Mouse (Mus musculus): ENCODE measurements around the gene Haus2. TPM values are rescaled to one million over a fixed set of nuclear protein-coding genes. Genes with fewer than 3 reads are reported as not detected.

The Haus2 gene
- polyA plus RNA-seq, 1 experiment from 2014 or later = 36.0 TPM

DNA sequence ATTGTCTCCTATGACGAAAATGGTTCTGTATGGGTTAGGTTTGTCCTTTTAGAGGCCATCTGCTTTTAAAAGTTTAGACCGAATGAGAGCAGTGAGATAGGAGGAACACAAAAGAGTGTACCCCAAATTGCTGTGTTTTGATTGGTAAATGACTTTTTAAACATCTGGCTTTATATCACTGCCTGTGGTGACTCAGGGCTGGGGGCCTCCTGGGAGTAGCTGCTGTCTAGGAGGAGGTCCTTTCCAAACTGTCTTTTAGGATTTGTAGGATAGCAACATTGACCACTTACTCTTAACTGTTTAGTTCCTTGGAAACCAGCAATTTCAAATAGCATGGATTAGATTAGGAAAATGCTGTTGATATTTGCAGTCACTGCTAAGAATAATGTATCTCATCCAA lies 21.1 kb downstream of the Haus2 start:
- DNase-seq (ENCODE audit: low spot score) = no peak

GRCm38 (mm10) chr2:120630655-120631054 lies 21.5 kb downstream of the Haus2 start:
- DNase-seq (ENCODE audit: low spot score) = no peak
- no peak overlapping the region for H3K4me2 ChIP-seq (replicated peaks; ENCODE audit: low read depth, low read length)
- 81% methylated on average over 2 of the region's 2 CpGs for WGBS
- H3K9me3 ChIP-seq (ENCODE audit: control insufficient read depth, low read length) = no peaks in the 10 kb centered on the region
- no peaks in the 10 kb centered on the region for H3K27me3 ChIP-seq (ENCODE audit: control insufficient read depth, insufficient read depth, low read length)
- no peaks in the 10 kb centered on the region for H3K36me3 ChIP-seq (ENCODE audit: control insufficient read depth, insufficient read depth, low read length)
- H3K9ac ChIP-seq (ENCODE audit: low read depth, low read length) = no peak overlapping the region
- no peak for ATAC-seq (ENCODE audit: low FRiP score)
- no peaks in the 10 kb centered on the region for H3K4me1 ChIP-seq (replicated peaks; ENCODE audit: control insufficient read depth, insufficient read depth, low read length)
- no peak overlapping the region for H3K4me3 ChIP-seq (ENCODE audit: low read depth, low read length)
- H3K27ac ChIP-seq (ENCODE audit: low read depth, low read length) = no peak overlapping the region

More for the DNA sequence above, 21.1 kb downstream of the Haus2 start:
- no peak overlapping the region for H3K9ac ChIP-seq (ENCODE audit: low read depth, low read length)
- WGBS = 84% methylated on average over 2 of the region's 2 CpGs
- no peaks in the 10 kb centered on the region for H3K9me3 ChIP-seq (ENCODE audit: control insufficient read depth, low read length)
- H3K36me3 ChIP-seq (ENCODE audit: control insufficient read depth, insufficient read depth, low read length) = no peaks in the 10 kb centered on the region
- ATAC-seq (ENCODE audit: low FRiP score) = no peak
- H3K4me3 ChIP-seq (ENCODE audit: low read depth, low read length) = no peak overlapping the region
- no peak overlapping the region for H3K4me2 ChIP-seq (replicated peaks; ENCODE audit: low read depth, low read length)
- no peak overlapping the region for H3K27ac ChIP-seq (ENCODE audit: low read depth, low read length)
- no peaks in the 10 kb centered on the region for H3K27me3 ChIP-seq (ENCODE audit: control insufficient read depth, insufficient read depth, low read length)
- no peaks in the 10 kb centered on the region for H3K4me1 ChIP-seq (replicated peaks; ENCODE audit: control insufficient read depth, insufficient read depth, low read length)

DNA sequence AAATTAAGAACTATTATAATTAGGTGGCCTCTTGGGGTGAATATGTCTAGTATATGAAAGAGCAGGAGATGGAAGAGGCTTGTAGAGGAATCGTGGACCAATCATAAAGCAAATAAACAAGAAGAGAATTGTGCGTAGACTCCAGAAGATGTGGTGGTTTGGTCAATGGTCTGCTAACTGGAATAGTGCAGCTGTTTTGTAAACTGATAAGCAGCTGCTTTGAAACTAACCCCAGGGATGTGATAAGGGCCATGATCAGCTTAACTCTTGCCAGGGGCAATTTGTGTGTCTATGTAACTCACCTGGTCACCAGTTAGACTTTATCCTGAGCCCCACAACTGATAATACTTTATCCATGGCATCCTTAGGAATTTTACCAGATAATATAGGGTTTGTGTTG lies 22.3 kb downstream of the Haus2 start:
- WGBS = 81% methylated on average over 2 of the region's 2 CpGs

DNA sequence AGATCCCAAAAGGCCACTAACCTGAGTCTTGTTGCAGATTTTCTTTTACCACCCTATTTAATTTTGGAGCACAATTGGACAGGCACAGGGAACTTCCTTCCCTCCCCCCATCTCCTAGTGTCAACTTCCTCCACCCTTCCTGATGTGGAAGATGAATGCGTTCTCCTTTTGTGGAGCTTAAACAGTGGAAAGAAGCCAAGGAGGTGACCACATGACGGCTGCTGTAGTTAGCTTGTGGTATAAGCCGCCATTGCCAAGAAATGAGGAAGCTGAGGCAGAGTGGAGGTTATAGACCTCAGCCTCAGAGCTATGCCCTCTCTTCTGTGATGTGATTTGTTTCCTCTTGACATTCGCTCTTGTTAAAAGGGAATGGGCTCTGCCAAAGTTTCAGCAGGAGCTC lies 22.8 kb downstream of the Haus2 start:
- H3K4me1 ChIP-seq (replicated peaks; ENCODE audit: control insufficient read depth, insufficient read depth, low read length) = no peaks in the 10 kb centered on the region
- H3K9ac ChIP-seq (ENCODE audit: low read depth, low read length) = no peak overlapping the region
- H3K36me3 ChIP-seq (ENCODE audit: control insufficient read depth, insufficient read depth, low read length) = no peaks in the 10 kb centered on the region
- H3K27me3 ChIP-seq (ENCODE audit: control insufficient read depth, insufficient read depth, low read length) = no peaks in the 10 kb centered on the region
- H3K4me2 ChIP-seq (replicated peaks; ENCODE audit: low read depth, low read length) = no peak overlapping the region
- no peak overlapping the region for H3K27ac ChIP-seq (ENCODE audit: low read depth, low read length)
- no peak for DNase-seq (ENCODE audit: low spot score)
- no peaks in the 10 kb centered on the region for H3K9me3 ChIP-seq (ENCODE audit: control insufficient read depth, low read length)
- 86% methylated on average over 4 of the region's 4 CpGs for WGBS
- no peak for ATAC-seq (ENCODE audit: low FRiP score)
- H3K4me3 ChIP-seq (ENCODE audit: low read depth, low read length) = no peak overlapping the region

More for the DNA sequence above, 22.3 kb downstream of the Haus2 start:
- Histone ChIP-seq H3K27me3 (ENCODE audit: control insufficient read depth, insufficient read depth, low read length) (no peaks in the 10 kb centered on the region), H3K4me3 (ENCODE audit: low read depth, low read length) (no peak overlapping the region), H3K36me3 (ENCODE audit: control insufficient read depth, insufficient read depth, low read length) (no peaks in the 10 kb centered on the region), H3K9me3 (ENCODE audit: control insufficient read depth, low read length) (no peaks in the 10 kb centered on the region), H3K4me2 (replicated peaks; ENCODE audit: low read depth, low read length) (no peak overlapping the region), H3K4me1 (replicated peaks; ENCODE audit: control insufficient read depth, insufficient read depth, low read length) (no peaks in the 10 kb centered on the region), H3K9ac (ENCODE audit: low read depth, low read length) (no peak overlapping the region), H3K27ac (ENCODE audit: low read depth, low read length) (no peak overlapping the region)
- ATAC-seq (ENCODE audit: low FRiP score) (no peak), DNase-seq (ENCODE audit: low spot score) (no peak)

GRCm38 (mm10) chr2:120640835-120641234 lies 31.7 kb downstream of the Haus2 start:
- Histone ChIP-seq H3K27ac (ENCODE audit: low read depth, low read length) (no peak overlapping the region), H3K9me3 (ENCODE audit: control insufficient read depth, low read length) (no peaks in the 10 kb centered on the region)
- WGBS = 93% methylated on average over 8 of the region's 8 CpGs

DNA sequence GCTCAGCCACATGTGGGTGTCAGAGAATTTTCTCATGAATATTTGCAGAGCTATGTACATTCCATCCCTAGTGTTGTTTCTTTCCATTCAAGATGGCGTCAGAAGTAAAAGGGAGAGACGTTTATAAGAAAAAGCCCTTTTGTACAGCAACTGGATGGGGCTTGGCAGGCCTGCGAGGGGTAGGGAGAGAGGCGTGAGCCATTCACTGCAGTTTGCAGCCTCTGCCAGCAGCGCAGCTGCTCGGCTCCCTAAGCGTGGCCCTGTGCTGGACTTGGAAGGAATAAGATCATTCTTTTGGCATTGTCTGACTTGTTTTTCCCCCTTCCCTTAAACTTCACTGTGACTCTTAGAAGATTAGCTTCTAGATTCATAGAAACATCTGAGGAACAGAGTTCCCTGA lies 34.7 kb downstream of the Haus2 start:
- Histone ChIP-seq H3K4me1 (replicated peaks; ENCODE audit: control insufficient read depth, insufficient read depth, low read length) (no peaks in the 10 kb centered on the region), H3K27ac (ENCODE audit: low read depth, low read length) (no peak overlapping the region), H3K4me2 (replicated peaks; ENCODE audit: low read depth, low read length) (no peak overlapping the region), H3K9ac (ENCODE audit: low read depth, low read length) (no peak overlapping the region), H3K27me3 (ENCODE audit: control insufficient read depth, insufficient read depth, low read length) (no peaks in the 10 kb centered on the region), H3K36me3 (ENCODE audit: control insufficient read depth, insufficient read depth, low read length) (no peaks in the 10 kb centered on the region), H3K9me3 (ENCODE audit: control insufficient read depth, low read length) (no peaks in the 10 kb centered on the region), H3K4me3 (ENCODE audit: low read depth, low read length) (no peak overlapping the region)
- ATAC-seq (ENCODE audit: low FRiP score) = no peak
- no peak for DNase-seq (ENCODE audit: low spot score)
- WGBS = 81% methylated on average over 7 of the region's 7 CpGs

More at GRCm38 (mm10) chr2:120640835-120641234, 31.7 kb downstream of the Haus2 start:
- Histone ChIP-seq H3K4me3 (ENCODE audit: low read depth, low read length) (no peak overlapping the region), H3K27me3 (ENCODE audit: control insufficient read depth, insufficient read depth, low read length) (no peaks in the 10 kb centered on the region), H3K4me1 (replicated peaks; ENCODE audit: control insufficient read depth, insufficient read depth, low read length) (no peaks in the 10 kb centered on the region), H3K9ac (ENCODE audit: low read depth, low read length) (no peak overlapping the region), H3K36me3 (ENCODE audit: control insufficient read depth, insufficient read depth, low read length) (no peaks in the 10 kb centered on the region), H3K4me2 (replicated peaks; ENCODE audit: low read depth, low read length) (no peak overlapping the region)
- DNase-seq (ENCODE audit: low spot score) (no peak), ATAC-seq (ENCODE audit: low FRiP score) (no peak)

DNA sequence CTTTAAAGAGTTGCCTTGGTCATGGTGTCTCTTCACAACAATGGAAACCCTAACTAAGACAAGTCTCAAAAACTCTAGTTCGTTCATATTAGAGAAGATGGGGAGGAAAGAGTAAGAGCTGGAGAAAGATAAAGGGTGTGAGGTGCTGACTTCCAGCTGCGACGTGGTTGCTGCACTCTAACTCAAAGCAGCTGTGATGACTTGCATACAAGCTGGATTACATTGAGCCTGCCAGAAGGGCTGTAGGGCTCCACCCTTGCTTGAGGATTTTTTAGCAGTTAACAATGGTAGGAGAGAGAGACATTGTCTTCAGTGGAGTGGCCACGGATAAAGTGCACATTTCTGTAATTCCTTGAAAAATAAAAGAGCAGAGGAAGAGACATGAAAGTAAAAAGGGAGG lies 37.6 kb downstream of the Haus2 start:
- WGBS = 82% methylated on average over 4 of the region's 4 CpGs
- Histone ChIP-seq H3K27ac (ENCODE audit: low read depth, low read length) (no peak overlapping the region), H3K4me3 (ENCODE audit: low read depth, low read length) (no peak overlapping the region), H3K9ac (ENCODE audit: low read depth, low read length) (no peak overlapping the region), H3K27me3 (ENCODE audit: control insufficient read depth, insufficient read depth, low read length) (no peaks in the 10 kb centered on the region), H3K36me3 (ENCODE audit: control insufficient read depth, insufficient read depth, low read length) (no peaks in the 10 kb centered on the region), H3K9me3 (ENCODE audit: control insufficient read depth, low read length) (no peaks in the 10 kb centered on the region), H3K4me2 (replicated peaks; ENCODE audit: low read depth, low read length) (no peak overlapping the region), H3K4me1 (replicated peaks; ENCODE audit: control insufficient read depth, insufficient read depth, low read length) (no peaks in the 10 kb centered on the region)
- ATAC-seq (ENCODE audit: low FRiP score) = no peak
- DNase-seq (ENCODE audit: low spot score) = no peak

GRCm38 (mm10) chr2:120652256-120652924 lies 43.2 kb downstream of the Haus2 start:
- no peak overlapping the region for H3K4me2 ChIP-seq (replicated peaks; ENCODE audit: low read depth, low read length)
- WGBS = 81% methylated on average over 7 of the region's 7 CpGs
- H3K27me3 ChIP-seq (ENCODE audit: control insufficient read depth, insufficient read depth, low read length) = no peaks in the 10 kb centered on the region
- no peak for DNase-seq (ENCODE audit: low spot score)
- H3K9ac ChIP-seq (ENCODE audit: low read depth, low read length) = no peak overlapping the region
- H3K4me1 ChIP-seq (replicated peaks; ENCODE audit: control insufficient read depth, insufficient read depth, low read length) = no peaks in the 10 kb centered on the region
- no peak overlapping the region for H3K27ac ChIP-seq (ENCODE audit: low read depth, low read length)
- H3K9me3 ChIP-seq (ENCODE audit: control insufficient read depth, low read length) = no peaks in the 10 kb centered on the region
- H3K36me3 ChIP-seq (ENCODE audit: control insufficient read depth, insufficient read depth, low read length) = no peaks in the 10 kb centered on the region
- ATAC-seq (ENCODE audit: low FRiP score) = no peak
- H3K4me3 ChIP-seq (ENCODE audit: low read depth, low read length) = no peak overlapping the region

DNA sequence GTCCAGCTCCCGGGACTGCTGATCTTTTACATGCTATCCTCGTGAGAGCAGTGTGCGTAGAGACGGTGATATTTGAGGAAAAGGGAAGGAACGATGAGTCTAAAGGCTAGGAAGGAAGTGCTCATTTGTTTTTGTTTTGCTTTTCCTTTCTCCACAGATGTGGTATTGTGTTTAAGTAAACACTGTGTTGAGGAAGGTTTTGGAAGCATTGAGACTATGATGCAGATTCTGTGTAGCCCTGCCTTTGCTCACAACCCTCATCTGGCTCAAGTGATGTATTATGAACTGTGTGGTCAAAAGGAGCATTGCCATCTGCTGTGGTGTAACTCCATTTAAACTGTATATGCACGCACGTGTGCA lies 43.7 kb downstream of the Haus2 start:
- H3K4me2 ChIP-seq (replicated peaks; ENCODE audit: low read depth, low read length) = no peak overlapping the region
- no peaks in the 10 kb centered on the region for H3K4me1 ChIP-seq (replicated peaks; ENCODE audit: control insufficient read depth, insufficient read depth, low read length)
- no peak overlapping the region for H3K27ac ChIP-seq (ENCODE audit: low read depth, low read length)
- H3K9me3 ChIP-seq (ENCODE audit: control insufficient read depth, low read length) = no peaks in the 10 kb centered on the region
- H3K36me3 ChIP-seq (ENCODE audit: control insufficient read depth, insufficient read depth, low read length) = no peaks in the 10 kb centered on the region
- ATAC-seq (ENCODE audit: low FRiP score) = no peak
- H3K27me3 ChIP-seq (ENCODE audit: control insufficient read depth, insufficient read depth, low read length) = no peaks in the 10 kb centered on the region
- H3K9ac ChIP-seq (ENCODE audit: low read depth, low read length) = no peak overlapping the region
- WGBS = 89% methylated on average over 7 of the region's 7 CpGs
- DNase-seq (ENCODE audit: low spot score) = no peak
- no peak overlapping the region for H3K4me3 ChIP-seq (ENCODE audit: low read depth, low read length)
